Mouse (Mus musculus): Measurements from ENCODE around the gene D17H6S53E.
"Not testable (repeated sequence)": the region's sequence is repeated elsewhere in the genome, so short reads cannot be mapped to it uniquely, and the experiment has no call there.

D17H6S53E gene

GRCm38 (mm10) chr17:35102299-35102698, 23.9 kb upstream of the D17H6S53E start:
- peak; percentile 44 to 63 for DNase-seq

GRCm38 (mm10) chr17:35103221-35103690, 22.9 kb upstream of the D17H6S53E start:
- peak in 1 of 2 experiments; percentile 47 for DNase-seq

- no peak for DNase-seq
Observed at GRCm38 (mm10) chr17:35104079-35104478, 22.1 kb upstream of the D17H6S53E start.

DNA sequence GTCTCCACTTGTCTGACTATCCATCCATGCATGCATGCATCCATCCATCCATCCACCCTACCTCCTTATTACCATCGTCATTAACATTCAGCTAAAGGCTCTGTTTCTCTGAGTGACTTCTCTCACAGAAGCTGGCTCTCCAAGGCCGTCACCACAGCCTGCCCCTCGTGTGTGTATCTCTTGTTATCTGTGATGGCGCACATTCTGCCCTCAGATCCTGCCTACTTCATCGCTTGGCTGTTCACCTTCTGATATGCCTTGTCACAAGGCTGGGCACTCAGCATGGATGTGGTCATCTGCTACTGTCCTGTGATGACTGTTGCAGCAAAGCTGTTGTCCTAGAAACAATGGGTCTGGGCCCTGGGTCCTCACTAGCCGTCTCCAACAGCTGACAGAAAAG, 21.4 kb upstream of the D17H6S53E start:
- peak in 1 of 2 experiments; percentile 19 for DNase-seq

DNA sequence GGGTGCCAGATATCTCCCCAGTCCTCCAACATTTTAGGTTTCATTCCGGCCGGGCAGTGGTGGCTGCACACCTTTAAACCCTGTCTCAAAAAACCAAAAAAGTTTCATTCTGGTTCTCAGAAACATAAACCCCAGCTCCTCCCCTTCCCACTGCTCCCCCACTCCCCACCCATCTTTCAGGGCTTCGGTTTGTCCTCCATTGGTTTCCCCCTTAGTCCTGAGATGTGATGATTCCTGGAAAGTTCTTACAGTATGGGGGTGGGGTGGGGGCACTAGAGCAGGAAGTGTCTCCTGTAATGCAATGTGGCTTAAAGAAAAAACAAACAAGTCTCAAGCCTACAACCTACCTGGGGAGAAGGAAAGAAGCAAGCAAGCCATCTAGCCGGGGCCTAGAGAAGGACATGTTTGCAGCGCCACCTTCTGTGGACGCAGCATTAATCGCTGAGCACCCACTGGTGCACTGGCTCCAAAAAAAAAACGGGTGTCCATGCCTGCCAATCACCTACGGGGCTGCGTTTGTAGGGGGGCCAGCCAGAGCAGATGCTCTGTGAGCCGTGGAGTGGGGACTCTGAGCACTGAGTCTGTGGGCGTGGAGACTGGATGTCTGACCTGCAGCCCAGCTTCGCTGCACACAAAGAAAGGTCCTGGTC, 20.3 kb upstream of the D17H6S53E start:
- DNase-seq: peak; percentile 77 to 82

DNA sequence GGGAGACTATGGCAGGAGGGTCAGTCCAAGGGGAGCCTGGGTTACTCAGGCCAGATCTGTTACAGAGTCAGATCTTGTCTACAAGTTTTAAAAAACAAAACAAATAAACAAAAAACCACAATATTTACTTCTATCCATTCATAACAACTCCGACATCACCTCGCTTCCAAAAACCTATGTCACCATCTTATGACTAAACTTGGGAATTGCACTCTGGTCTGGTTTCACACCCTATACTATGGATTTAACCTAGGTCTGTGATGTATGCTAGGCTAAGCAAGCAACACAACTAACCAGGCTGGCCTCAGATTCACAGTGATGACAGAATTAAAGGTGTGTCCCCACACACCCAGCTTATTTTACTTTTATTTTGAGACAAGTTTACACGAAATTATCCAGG, 19.7 kb upstream of the D17H6S53E start:
- DNase-seq: no peak

DNA sequence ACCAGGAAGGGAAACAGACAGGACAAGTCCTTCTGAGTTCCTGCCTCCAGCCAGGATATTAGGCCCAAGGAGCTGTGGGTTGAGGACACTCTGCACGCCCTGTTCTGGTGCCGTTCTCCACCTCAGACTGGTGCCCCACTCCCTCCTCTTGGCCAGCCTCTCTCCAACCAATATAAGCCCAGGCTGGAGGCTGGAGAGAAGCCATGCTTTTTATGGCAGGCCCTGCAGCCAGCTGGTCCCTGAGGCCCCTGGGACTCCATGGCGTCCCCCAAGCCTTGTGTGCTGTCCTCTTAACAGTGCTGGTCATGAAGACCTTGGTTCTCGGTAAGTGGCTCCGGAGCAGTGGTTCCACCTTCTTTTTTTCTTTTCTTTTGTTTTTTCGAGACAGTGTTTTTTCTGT, 18.1 kb upstream of the D17H6S53E start, which contains the start of gene Ly6g5c:
Gene Ly6g5c, plus strand, starts transcription at position 183 of the 400 bp plus-strand sequence.
- peak; percentile 71 to 73 for DNase-seq

- DNase-seq: no peak
Observed at GRCm38 (mm10) chr17:35111774-35112173, 14.4 kb upstream of the D17H6S53E start.

DNA sequence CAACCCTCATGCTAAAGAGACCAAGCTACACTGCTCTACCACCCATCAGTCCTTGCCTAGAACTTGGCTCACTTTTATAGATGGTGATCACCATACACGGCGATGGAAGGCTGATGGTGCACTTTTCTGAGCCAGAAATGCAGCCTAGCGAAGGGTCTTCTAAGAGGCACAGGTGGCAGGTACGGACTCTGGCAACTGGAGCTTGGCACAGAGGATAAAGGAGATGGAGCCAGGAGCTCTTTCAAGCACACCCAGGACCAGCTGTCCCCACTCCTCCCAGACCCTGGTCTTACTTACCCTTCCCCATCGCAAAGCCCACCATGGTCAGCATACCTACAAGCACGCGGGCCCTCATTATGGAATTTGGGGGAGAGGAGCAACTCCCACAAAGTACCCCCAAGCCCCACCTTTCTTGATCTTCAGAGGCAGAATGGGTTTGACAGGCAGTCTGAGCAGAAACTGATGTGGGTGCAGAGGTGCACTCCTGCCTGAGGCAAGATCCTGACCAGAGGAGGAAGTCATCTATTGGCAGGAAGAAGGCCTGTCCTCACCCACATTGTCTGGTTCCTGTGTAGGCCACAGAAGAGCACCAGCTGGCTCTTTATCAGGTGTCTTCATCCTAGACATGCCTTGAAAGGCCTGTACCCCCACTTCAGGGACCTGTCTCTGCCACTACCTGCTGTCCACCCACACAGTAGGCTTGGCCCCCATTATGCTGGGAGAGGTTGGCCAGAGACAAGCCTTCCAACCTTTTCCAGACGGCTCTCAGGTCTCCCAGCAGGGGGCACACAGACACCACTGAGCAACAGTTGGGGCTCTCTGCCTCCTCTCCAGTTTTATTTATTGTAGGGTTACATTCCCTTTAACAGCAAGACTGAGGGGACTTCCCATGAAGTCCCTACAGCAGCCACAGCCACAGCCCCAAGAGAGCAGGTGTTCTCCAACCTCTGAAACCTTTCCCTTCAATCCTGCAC, 10.8 kb upstream of the D17H6S53E start, which contains the start of gene Ly6g5b:
Gene Ly6g5b, minus strand, starts transcription at position 383 of the 974 bp plus-strand sequence.
- DNase-seq: peak in 1 of 2 experiments; percentile 62

DNA sequence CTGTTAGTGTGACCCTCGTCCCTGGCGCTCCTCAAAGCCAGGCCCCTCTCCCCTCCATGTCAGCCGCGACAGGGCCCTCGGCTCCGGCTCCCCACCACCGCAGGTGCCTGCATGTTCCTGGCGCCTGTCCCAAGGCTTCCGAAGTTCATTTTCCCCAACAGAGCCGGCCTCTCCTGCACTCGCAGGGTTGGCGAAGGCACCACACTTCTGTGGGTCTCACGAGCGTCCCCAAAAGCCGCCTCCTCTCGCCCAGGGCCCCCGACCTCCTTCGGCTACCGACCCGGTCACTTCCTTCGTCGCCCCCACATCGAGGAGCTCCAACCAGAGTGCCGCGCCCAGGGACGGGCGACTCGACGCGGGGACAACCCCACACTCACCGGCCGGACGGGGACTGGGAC, 5.4 kb upstream of the D17H6S53E start:
- DNase-seq: peak in 1 of 2 experiments; percentile 75

GRCm38 (mm10) chr17:35121143-35121799, 4.9 kb upstream of the D17H6S53E start, which contains the start of gene Gpank1:
Gene Gpank1, plus strand, starts transcription at chr17:35121455.
- DNase-seq: peak; percentile 98 to 99

- peak in 1 of 2 experiments; percentile 80 for DNase-seq
Observed at GRCm38 (mm10) chr17:35121871-35122303, 4.3 kb upstream of the D17H6S53E start, which contains the start of gene Csnk2b. Gene Csnk2b, minus strand, starts transcription at chr17:35122053.

- not testable (repeated sequence) for DNase-seq
Observed at GRCm38 (mm10) chr17:35123287-35123686, 2.9 kb upstream of the D17H6S53E start.

- not testable (repeated sequence) for DNase-seq
Observed at GRCm38 (mm10) chr17:35124261-35124896, 1.8 kb upstream of the D17H6S53E start.

DNA sequence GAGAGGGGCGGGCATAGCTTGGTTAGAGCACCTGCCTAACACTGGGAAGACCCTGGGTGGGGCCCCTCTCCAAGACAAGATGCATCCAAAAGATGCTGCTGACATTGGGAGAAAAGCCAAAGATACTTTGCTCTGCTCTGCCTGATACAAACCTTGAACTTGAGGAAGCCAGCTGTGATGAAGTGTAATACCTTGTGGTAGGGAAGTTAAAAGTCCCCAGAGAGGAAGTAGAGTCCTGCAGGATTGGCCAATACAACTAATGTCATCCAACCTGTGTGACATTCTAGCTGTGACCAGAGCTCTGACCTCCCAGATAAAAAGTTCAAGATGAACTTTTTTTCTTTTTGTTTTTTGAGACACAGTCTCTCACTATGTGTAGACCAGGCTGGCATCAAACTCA, 1.1 kb upstream of the D17H6S53E start:
- DNase-seq: no peak

DNA sequence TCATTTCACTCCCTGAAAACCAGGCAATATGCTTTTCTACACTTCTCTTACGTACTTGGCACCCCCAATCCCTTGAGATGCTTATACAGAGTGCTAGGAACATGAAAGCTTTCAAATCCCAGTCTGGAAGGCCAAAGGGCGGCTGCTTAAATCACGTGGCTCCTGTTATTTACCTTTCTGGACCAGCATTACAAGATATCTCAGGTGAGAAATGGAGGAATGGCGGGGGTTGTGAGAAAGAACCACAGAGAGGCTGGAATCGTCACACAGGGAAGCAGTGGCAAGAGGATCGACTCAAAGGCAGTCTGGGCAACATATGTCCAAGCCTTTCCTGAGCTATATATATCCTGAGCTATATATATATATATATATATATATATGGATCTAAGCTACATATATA, 595 bp upstream of the D17H6S53E start:
- DNase-seq: no peak

GRCm38 (mm10) chr17:35127017-35127416, 844 bp downstream of the D17H6S53E start:
- no peak for DNase-seq

- DNase-seq: no peak
Observed at GRCm38 (mm10) chr17:35128996-35129395, 2.8 kb downstream of the D17H6S53E start.

DNA sequence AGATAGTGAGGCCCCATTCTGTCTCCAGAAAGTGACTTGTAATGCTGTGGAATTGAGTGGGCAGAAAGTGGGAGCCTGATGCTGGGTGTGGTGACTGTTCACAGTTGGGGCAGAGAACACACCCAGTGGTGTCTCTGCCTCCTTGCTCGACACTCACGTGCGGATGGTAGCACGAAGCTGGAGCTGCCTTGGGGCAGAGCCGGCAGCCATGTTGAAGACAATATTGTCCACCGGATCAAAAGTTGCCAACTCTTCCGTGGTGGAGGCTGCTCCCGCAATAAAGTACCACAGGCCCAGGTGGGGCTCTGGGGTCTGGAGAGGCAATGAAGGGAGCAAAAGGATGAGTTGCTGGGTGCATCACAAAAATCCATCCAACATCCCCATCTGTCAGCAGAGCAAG, 4.9 kb downstream of the D17H6S53E start:
- no peak for DNase-seq

DNA sequence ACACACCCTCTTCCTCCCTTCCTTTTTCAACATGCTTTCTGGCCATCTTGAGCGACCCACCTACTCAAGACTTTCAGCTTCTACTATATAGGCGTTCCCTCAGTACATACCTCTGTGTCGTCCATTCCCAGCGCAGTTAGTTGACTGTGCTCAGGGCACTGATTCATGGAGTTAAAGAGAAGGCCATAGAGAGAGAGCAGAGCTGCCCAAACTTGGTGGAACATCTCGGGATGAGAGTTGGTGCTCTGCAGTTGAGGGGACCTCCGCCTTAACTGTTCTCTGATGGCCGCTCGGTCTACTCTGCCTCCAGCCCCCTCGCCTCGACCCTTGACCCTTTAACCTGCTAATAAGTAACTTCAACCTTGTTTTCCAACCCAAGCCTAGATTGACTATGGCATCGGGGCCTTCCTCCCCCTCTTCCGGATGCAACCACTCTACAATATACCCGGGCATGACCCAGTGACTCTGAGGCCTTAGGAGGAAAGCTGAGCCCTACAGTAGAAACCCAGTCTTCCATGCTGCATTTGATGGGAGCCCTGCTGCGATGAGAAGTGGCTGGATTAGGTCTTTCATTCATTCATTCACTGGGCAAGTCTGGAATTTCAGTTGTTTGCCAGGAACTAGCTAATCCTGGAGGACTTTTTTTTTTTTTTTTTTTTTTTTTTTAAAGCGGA, 5.5 kb downstream of the D17H6S53E start, which contains the start of gene Apom:
Gene Apom, minus strand, starts transcription at position 551 of the 674 bp plus-strand sequence.
- no peak for DNase-seq

DNA sequence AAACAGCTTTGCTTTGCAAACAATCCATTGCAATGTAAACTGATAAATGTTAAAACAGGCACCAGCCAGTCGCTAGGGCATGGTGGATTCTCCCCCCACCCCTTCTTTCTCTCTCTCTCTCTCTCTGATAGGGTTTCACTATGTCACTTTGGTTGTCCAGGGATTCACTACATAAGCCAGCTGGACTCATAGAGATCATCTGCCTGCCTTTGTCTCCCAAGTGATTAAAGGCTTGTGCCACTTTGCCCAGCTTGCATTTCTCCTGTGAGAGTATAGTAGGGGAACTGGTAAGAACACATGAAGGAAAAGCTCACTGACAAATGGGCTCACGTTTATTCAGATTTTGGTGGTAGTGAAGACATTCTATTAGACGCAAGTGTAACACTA, 6.0 kb downstream of the D17H6S53E start:
- DNase-seq: no peak
